Mouse (Mus musculus) heart, postnatal 0 days (tissue): ENCODE data around the gene Prc1.

Source experiments
- CTCF ChIP-seq: IDR thresholded peaks from 2 replicates; pipeline ENCODE4 v1.5.1; 2016; ENCODE audit warnings: antibody characterized with exemption, control low read depth, low read depth
- EP300 ChIP-seq: IDR thresholded peaks from 2 replicates; pipeline ENCODE4 v1.6.1; 2016; ENCODE audit warnings: antibody characterized with exemption, low read depth

DNA sequence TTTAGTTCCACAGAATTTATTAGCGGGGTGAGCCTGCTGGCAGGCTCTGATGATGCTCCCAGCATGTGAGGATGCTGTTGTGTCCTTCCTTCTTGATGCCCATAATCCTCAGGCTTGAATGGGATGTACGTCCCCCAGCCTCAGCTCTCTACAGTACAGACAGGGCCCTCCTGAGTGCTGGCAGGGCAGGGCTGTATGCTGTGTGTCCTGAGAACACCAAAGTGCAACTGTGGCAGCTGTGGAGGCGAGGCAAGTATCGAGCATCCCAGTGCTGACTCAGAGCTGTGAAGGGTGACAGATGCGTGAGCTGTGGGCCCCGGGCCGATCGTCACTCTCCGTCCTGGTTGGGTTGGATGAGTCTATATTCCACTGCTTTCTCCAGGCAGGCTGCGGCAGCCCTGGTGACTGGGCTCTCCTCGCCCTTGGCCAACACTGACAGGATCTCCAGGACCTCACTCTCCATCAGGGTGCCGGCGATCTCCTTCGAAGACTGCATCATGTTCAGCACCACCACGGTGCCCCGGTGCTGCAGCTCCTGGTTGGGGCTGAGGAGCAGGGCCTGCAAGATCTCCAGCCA lies 31.1 kb downstream of the Prc1 start:
- TF ChIP-seq CTCF (no peak), EP300 (no peak)
